Mouse (Mus musculus) olfactory bulb, adult 2 months (tissue): ENCODE data around the gene Dapp1.

Experiments used
- CTCF ChIP-seq: fragments of 200-500 bp; IDR thresholded peaks from 2 replicates; pipeline ENCODE4 v1.5.1; 2012; ENCODE audit warnings: low read depth, mild to moderate bottlenecking, low read length, moderate library complexity; ENCODE audit not compliant: insufficient read depth
- POLR2A ChIP-seq: fragments of 200-500 bp; IDR thresholded peaks from 2 replicates; pipeline ENCODE4 v1.6.1; 2012; ENCODE audit warnings: mild to moderate bottlenecking, low read depth, low read length, moderate library complexity; ENCODE audit not compliant: insufficient read depth

GRCm38 (mm10) chr3:137978233-137978632 is 3.1 kb downstream of the Dapp1 start:
- TF ChIP-seq POLR2A (no peak), CTCF (no peak)
